Mouse (Mus musculus): ENCODE measurements around the gene Abhd17c.

GRCm38 (mm10) chr7:84184703-84185102, 33.0 kb upstream of the Abhd17c start:
- no peak for TF ChIP-seq POLR2AphosphoS5 (IDR thresholded peaks at IDR 0.05; ENCODE audit: insufficient replicate concordance, low read depth, low read length)
- no peak for TF ChIP-seq CTCF (IDR thresholded peaks at IDR 0.05; ENCODE audit: low read depth, low read length)
